Mouse (Mus musculus) forebrain, embryonic 12.5 days (tissue): ENCODE measurements around the gene Shc4. TPM values are rescaled to one million over a fixed set of nuclear protein-coding genes. Genes with fewer than 3 reads are reported as not detected.

Experiments
- ATAC-seq: fragments of 200-750 bp; cut with Nextera tagmentation; 2 replicates; pipeline ENCODE4 v1.8.0; 2017; ENCODE audit warnings: moderate TSS enrichment; ENCODE audit not compliant: low FRiP score
- H3K27ac ChIP-seq: fragments of 300-500 bp; sonication (generic); 2 replicates; pipeline ENCODE4 v1.5.1; 2016; ENCODE audit warnings: mild to moderate bottlenecking
- H3K27me3 ChIP-seq: fragments of 300-500 bp; sonication (generic); 2 replicates; pipeline ENCODE4 v1.6.1; 2016; ENCODE audit warnings: mild to moderate bottlenecking
- H3K36me3 ChIP-seq: fragments of 300-500 bp; sonication (generic); replicated peaks from 2 replicates; pipeline ENCODE4 v1.6.1; 2016; ENCODE audit warnings: mild to moderate bottlenecking
- H3K4me1 ChIP-seq: fragments of 300-500 bp; sonication (generic); 2 replicates; pipeline ENCODE4 v1.6.1; 2016
- H3K4me2 ChIP-seq: fragments of 300-500 bp; sonication (generic); 2 replicates; pipeline ENCODE4 v1.6.1; 2016; ENCODE audit warnings: mild to moderate bottlenecking, moderate library complexity
- H3K4me3 ChIP-seq: fragments of 300-500 bp; sonication (generic); replicated peaks from 2 replicates; pipeline ENCODE4 v1.5.1; 2016; ENCODE audit warnings: mild to moderate bottlenecking
- H3K9ac ChIP-seq: fragments of 300-500 bp; sonication (generic); 2 replicates; pipeline ENCODE4 v1.6.1; 2016; ENCODE audit warnings: mild to moderate bottlenecking
- H3K9me3 ChIP-seq: fragments of 300-500 bp; sonication (generic); 2 replicates; pipeline ENCODE4 v1.6.1; 2016
- WGBS: fragments of 180-500 bp; shearing (Covaris S2); methylation state at CpG from one replicate; pipeline ENCODE4 v1.1.7; 2016; 5-methylcytosine and 5-hydroxymethylcytosine counted together
- polyA plus RNA-seq: library from polyadenylated mRNA; unstranded; fragments of >200 nt; fragmentation: Nextera tagmentation; extraction: Ambion mirVana; gene quantifications from 2 replicates; pipeline ENCODE4 v1.2.1, GENCODE M21; 2016

Gene Shc4
- polyA plus RNA-seq, 1 experiment from 2014 or later: 1.5 TPM

GRCm38 (mm10) chr2:125723086-125723407, 901 bp downstream of the Shc4 start:
- Histone ChIP-seq H3K9ac (peak overlapping the region; percentile 61), H3K4me2 (peak overlapping the region; percentile 86), H3K4me3 (peak overlapping the region; percentile 47), H3K27me3 (peaks cover 58% of the 10 kb centered on the region), H3K9me3 (no peaks in the 10 kb centered on the region), H3K36me3 (no peaks in the 10 kb centered on the region), H3K4me1 (peaks cover 22% of the 10 kb centered on the region), H3K27ac (no peak overlapping the region)
- 2% methylated on average over 18 of the region's 18 CpGs for WGBS
- ATAC-seq: peak; percentile 4; the same call in 1 of the 2 replicates

GRCm38 (mm10) chr2:125716599-125716998, 7.3 kb downstream of the Shc4 start:
- Histone ChIP-seq H3K9ac (no peak overlapping the region), H3K9me3 (no peaks in the 10 kb centered on the region), H3K27me3 (peaks cover 20% of the 10 kb centered on the region), H3K4me1 (no peaks in the 10 kb centered on the region), H3K4me3 (no peak overlapping the region), H3K4me2 (no peak overlapping the region), H3K36me3 (no peaks in the 10 kb centered on the region), H3K27ac (no peak overlapping the region)
- 83% methylated on average over 8 of the region's 8 CpGs for WGBS
- no peak for ATAC-seq

- ATAC-seq: no peak
- Histone ChIP-seq H3K9ac (no peak overlapping the region), H3K4me3 (no peak overlapping the region), H3K27ac (no peak overlapping the region), H3K4me2 (no peak overlapping the region), H3K36me3 (no peaks in the 10 kb centered on the region), H3K9me3 (no peaks in the 10 kb centered on the region), H3K4me1 (peaks cover 15% of the 10 kb centered on the region), H3K27me3 (no peaks in the 10 kb centered on the region; the same call in 1 of the 2 replicates)
- 77% methylated on average over 5 of the region's 5 CpGs for WGBS
Observed at GRCm38 (mm10) chr2:125706510-125706921, 17.4 kb downstream of the Shc4 start.

GRCm38 (mm10) chr2:125704907-125705631, 18.9 kb downstream of the Shc4 start:
- H3K4me3 ChIP-seq: no peak overlapping the region
- H3K4me2 ChIP-seq: no peak overlapping the region
- H3K4me1 ChIP-seq: peaks cover 15% of the 10 kb centered on the region
- 25% methylated on average over 12 of the region's 12 CpGs for WGBS
- H3K27me3 ChIP-seq: no peaks in the 10 kb centered on the region; the same call in 1 of the 2 replicates
- peak overlapping the region; percentile 71 for H3K27ac ChIP-seq
- no peaks in the 10 kb centered on the region for H3K36me3 ChIP-seq
- peak; percentile 82 for ATAC-seq
- no peak overlapping the region for H3K9ac ChIP-seq
- H3K9me3 ChIP-seq: no peaks in the 10 kb centered on the region

- WGBS: 87% methylated on average over 2 of the region's 2 CpGs
- H3K4me2 ChIP-seq: no peak overlapping the region
- ATAC-seq: no peak
- H3K9me3 ChIP-seq: no peaks in the 10 kb centered on the region
- H3K4me1 ChIP-seq: peaks cover 15% of the 10 kb centered on the region
- no peaks in the 10 kb centered on the region for H3K36me3 ChIP-seq
- H3K27ac ChIP-seq: no peak overlapping the region
- no peak overlapping the region for H3K4me3 ChIP-seq
- H3K9ac ChIP-seq: no peak overlapping the region
- H3K27me3 ChIP-seq: no peaks in the 10 kb centered on the region
Observed at GRCm38 (mm10) chr2:125702851-125703250, 21.1 kb downstream of the Shc4 start.

- no peak for ATAC-seq
- H3K9ac ChIP-seq: no peak overlapping the region
- whole genome bisulfite sequencing: 87% methylated on average over 2 of the region's 2 CpGs
- H3K27ac ChIP-seq: no peak overlapping the region
- peaks cover 15% of the 10 kb centered on the region for H3K4me1 ChIP-seq
- H3K27me3 ChIP-seq: no peaks in the 10 kb centered on the region
- no peaks in the 10 kb centered on the region for H3K36me3 ChIP-seq
- H3K4me3 ChIP-seq: no peak overlapping the region
- H3K4me2 ChIP-seq: no peak overlapping the region
- no peaks in the 10 kb centered on the region for H3K9me3 ChIP-seq
Observed at GRCm38 (mm10) chr2:125701606-125702005, 22.3 kb downstream of the Shc4 start.

GRCm38 (mm10) chr2:125696219-125696618, 27.7 kb downstream of the Shc4 start:
- H3K27ac ChIP-seq: no peak overlapping the region
- ATAC-seq: no peak
- WGBS: 60% methylated on average over 2 of the region's 2 CpGs
- no peaks in the 10 kb centered on the region for H3K36me3 ChIP-seq
- no peak overlapping the region for H3K4me2 ChIP-seq
- H3K9me3 ChIP-seq: no peaks in the 10 kb centered on the region
- H3K4me1 ChIP-seq: no peaks in the 10 kb centered on the region
- H3K27me3 ChIP-seq: no peaks in the 10 kb centered on the region
- H3K4me3 ChIP-seq: no peak overlapping the region
- H3K9ac ChIP-seq: no peak overlapping the region

- Histone ChIP-seq H3K27ac (no peak overlapping the region), H3K9me3 (no peaks in the 10 kb centered on the region), H3K4me3 (no peak overlapping the region), H3K4me2 (no peak overlapping the region), H3K4me1 (no peaks in the 10 kb centered on the region), H3K36me3 (no peaks in the 10 kb centered on the region), H3K9ac (no peak overlapping the region), H3K27me3 (no peaks in the 10 kb centered on the region)
- WGBS: 79% methylated on average over 2 of the region's 2 CpGs
- no peak for ATAC-seq
Observed at GRCm38 (mm10) chr2:125694798-125695197, 29.1 kb downstream of the Shc4 start.

- Histone ChIP-seq H3K9ac (no peak overlapping the region), H3K4me3 (no peak overlapping the region), H3K36me3 (no peaks in the 10 kb centered on the region), H3K4me2 (no peak overlapping the region), H3K9me3 (no peaks in the 10 kb centered on the region), H3K27me3 (no peaks in the 10 kb centered on the region), H3K27ac (no peak overlapping the region), H3K4me1 (no peaks in the 10 kb centered on the region)
- WGBS: 83% methylated on average over 2 of the region's 2 CpGs
- no peak for ATAC-seq
Observed at GRCm38 (mm10) chr2:125692010-125692409, 31.9 kb downstream of the Shc4 start.

- WGBS: 51% methylated on average over 9 of the region's 9 CpGs
- H3K27ac ChIP-seq: no peak overlapping the region
Observed at GRCm38 (mm10) chr2:125685441-125686150, 38.4 kb downstream of the Shc4 start.

GRCm38 (mm10) chr2:125684559-125685440, 39.1 kb downstream of the Shc4 start:
- Histone ChIP-seq H3K36me3 (no peaks in the 10 kb centered on the region), H3K4me2 (no peak overlapping the region), H3K4me1 (peaks cover 10% of the 10 kb centered on the region), H3K27ac (no peak overlapping the region), H3K27me3 (no peaks in the 10 kb centered on the region), H3K4me3 (no peak overlapping the region), H3K9ac (no peak overlapping the region), H3K9me3 (no peaks in the 10 kb centered on the region)
- WGBS: 60% methylated on average over 10 of the region's 10 CpGs
- ATAC-seq: no peak

More at GRCm38 (mm10) chr2:125685441-125686150, 38.4 kb downstream of the Shc4 start:
- no peak for ATAC-seq
- peaks cover 10% of the 10 kb centered on the region for H3K4me1 ChIP-seq
- H3K9me3 ChIP-seq: no peaks in the 10 kb centered on the region
- no peak overlapping the region for H3K4me3 ChIP-seq
- no peak overlapping the region for H3K4me2 ChIP-seq
- H3K9ac ChIP-seq: no peak overlapping the region
- H3K27me3 ChIP-seq: no peaks in the 10 kb centered on the region
- H3K36me3 ChIP-seq: no peaks in the 10 kb centered on the region

- ATAC-seq: no peak
- 84% methylated on average over 7 of the region's 7 CpGs for WGBS
- H3K36me3 ChIP-seq: no peaks in the 10 kb centered on the region
Observed at GRCm38 (mm10) chr2:125683895-125684294, 40.1 kb downstream of the Shc4 start.

More at GRCm38 (mm10) chr2:125683895-125684294, 40.1 kb downstream of the Shc4 start:
- Histone ChIP-seq H3K4me2 (no peak overlapping the region), H3K4me1 (peaks cover 10% of the 10 kb centered on the region), H3K27me3 (no peaks in the 10 kb centered on the region), H3K9ac (no peak overlapping the region), H3K27ac (no peak overlapping the region), H3K9me3 (no peaks in the 10 kb centered on the region), H3K4me3 (no peak overlapping the region)
